Mouse (Mus musculus): Measurements from ENCODE around the gene Aes. TPM values are rescaled to one million over a fixed set of nuclear protein-coding genes. Genes with fewer than 3 reads are reported as not detected.
A peak's percentile ranks its signal among the peaks of the same experiment; 100 is the strongest.

Gene Aes
- polyA plus RNA-seq, 1 experiment from 2014 or later, result 301 TPM

GRCm38 (mm10) chr10:81591846-81592245 lies 32.6 kb downstream of the Aes start:
- no peaks in the 10 kb centered on the region for H3K79me2 ChIP-seq (ENCODE audit: inconsistent target)
- H3K4me3 ChIP-seq (ENCODE audit: inconsistent target), result no peak overlapping the region
- 82% methylated on average over 9 of the region's 9 CpGs for WGBS (ENCODE audit: missing documents)
- H3K36me3 ChIP-seq (ENCODE audit: inconsistent target), result no peaks in the 10 kb centered on the region
- no peak overlapping the region for H3K27ac ChIP-seq

- Histone ChIP-seq H3K27ac (no peak overlapping the region), H3K4me3 (ENCODE audit: inconsistent target) (no peak overlapping the region), H3K79me2 (ENCODE audit: inconsistent target) (no peaks in the 10 kb centered on the region), H3K36me3 (ENCODE audit: inconsistent target) (no peaks in the 10 kb centered on the region)
- WGBS (ENCODE audit: missing documents), result 80% methylated on average over 7 of the region's 7 CpGs
These were observed 33.3 kb downstream of the Aes start for GRCm38 (mm10) chr10:81592631-81593030.

DNA sequence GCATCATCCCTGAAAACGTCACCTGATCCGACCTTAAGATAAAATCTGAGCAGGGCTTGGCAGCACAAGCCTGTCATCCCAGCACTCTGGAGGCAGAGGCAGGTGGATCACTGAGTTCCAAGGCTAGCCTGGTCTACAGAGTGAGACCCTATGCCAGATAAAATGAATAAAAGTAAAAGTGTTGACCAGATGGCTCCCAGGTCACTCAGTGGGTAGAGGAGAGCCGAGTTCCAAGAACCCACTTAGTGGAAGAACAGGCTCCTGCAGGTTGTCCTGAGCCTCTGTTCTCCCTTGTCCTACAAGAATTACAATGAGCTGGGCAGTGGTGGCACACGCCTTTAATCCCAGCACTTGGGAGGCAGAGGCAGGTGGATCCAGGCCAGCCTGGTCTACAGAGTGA lies 33.9 kb downstream of the Aes start:
- 91% methylated on average over 4 of the region's 4 CpGs for WGBS (ENCODE audit: missing documents)
- H3K79me2 ChIP-seq (ENCODE audit: inconsistent target), result no peaks in the 10 kb centered on the region
- H3K36me3 ChIP-seq (ENCODE audit: inconsistent target), result no peaks in the 10 kb centered on the region
- no peak overlapping the region for H3K27ac ChIP-seq
- no peak overlapping the region for H3K4me3 ChIP-seq (ENCODE audit: inconsistent target)

DNA sequence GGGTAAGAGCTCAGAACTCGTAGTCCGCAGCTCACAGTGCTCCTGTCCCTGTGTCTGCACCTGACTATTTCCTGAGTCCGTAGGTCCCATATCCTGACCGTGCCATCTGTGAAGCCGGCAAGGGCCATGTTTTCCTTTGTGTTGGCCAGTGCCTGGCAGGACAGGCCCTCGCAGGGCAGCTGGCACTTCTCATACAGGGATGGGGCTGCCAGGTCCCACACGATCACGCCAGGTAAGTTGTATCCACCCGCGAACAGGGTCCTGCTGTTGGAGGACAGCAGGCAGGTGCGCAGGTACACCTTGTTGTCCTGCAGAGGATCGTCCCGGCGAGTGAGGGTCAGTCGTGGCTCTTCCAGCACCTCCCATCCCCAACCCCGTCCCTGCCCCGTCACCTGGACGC lies 34.6 kb downstream of the Aes start:
- 94% methylated on average over 18 of the region's 18 CpGs for WGBS (ENCODE audit: missing documents)
- H3K27ac ChIP-seq, result no peak overlapping the region
- H3K79me2 ChIP-seq (ENCODE audit: inconsistent target), result no peaks in the 10 kb centered on the region
- H3K4me3 ChIP-seq (ENCODE audit: inconsistent target), result no peak overlapping the region
- H3K36me3 ChIP-seq (ENCODE audit: inconsistent target), result no peaks in the 10 kb centered on the region

DNA sequence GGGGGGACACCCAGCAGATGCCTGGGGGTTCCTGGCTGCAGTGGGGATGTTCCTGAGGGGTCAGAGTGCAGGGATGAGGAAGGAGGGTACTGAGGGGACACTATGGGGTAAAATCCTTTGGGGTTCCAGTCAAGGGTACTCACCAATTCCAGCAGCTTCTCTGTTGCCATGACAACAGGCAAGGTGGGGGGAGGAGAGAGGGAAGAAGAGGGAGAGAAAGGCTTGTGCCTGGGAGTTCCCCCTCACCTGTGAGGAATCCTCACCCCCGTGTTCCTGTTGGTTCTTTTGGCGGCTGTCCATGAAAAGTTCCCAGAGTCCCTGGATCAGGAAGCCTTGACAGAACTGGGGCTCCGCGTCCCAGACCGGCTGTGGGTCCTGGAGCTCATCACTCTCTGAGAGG lies 36.3 kb downstream of the Aes start:
- Histone ChIP-seq H3K79me2 (ENCODE audit: inconsistent target) (no peaks in the 10 kb centered on the region), H3K27ac (no peak overlapping the region), H3K4me3 (ENCODE audit: inconsistent target) (no peak overlapping the region), H3K36me3 (ENCODE audit: inconsistent target) (no peaks in the 10 kb centered on the region)
- 77% methylated on average over 5 of the region's 5 CpGs for WGBS (ENCODE audit: missing documents)

- no peaks in the 10 kb centered on the region for H3K36me3 ChIP-seq (ENCODE audit: inconsistent target)
- peak overlapping the region; percentile 25; the same call in 1 of the 2 replicates for H3K4me3 ChIP-seq (ENCODE audit: inconsistent target)
- no peaks in the 10 kb centered on the region for H3K79me2 ChIP-seq (ENCODE audit: inconsistent target)
- H3K27ac ChIP-seq, result no peak overlapping the region
- WGBS (ENCODE audit: missing documents), result 44% methylated on average over 10 of the region's 10 CpGs
These were observed 37.3 kb downstream of the Aes start for GRCm38 (mm10) chr10:81596611-81597010.

DNA sequence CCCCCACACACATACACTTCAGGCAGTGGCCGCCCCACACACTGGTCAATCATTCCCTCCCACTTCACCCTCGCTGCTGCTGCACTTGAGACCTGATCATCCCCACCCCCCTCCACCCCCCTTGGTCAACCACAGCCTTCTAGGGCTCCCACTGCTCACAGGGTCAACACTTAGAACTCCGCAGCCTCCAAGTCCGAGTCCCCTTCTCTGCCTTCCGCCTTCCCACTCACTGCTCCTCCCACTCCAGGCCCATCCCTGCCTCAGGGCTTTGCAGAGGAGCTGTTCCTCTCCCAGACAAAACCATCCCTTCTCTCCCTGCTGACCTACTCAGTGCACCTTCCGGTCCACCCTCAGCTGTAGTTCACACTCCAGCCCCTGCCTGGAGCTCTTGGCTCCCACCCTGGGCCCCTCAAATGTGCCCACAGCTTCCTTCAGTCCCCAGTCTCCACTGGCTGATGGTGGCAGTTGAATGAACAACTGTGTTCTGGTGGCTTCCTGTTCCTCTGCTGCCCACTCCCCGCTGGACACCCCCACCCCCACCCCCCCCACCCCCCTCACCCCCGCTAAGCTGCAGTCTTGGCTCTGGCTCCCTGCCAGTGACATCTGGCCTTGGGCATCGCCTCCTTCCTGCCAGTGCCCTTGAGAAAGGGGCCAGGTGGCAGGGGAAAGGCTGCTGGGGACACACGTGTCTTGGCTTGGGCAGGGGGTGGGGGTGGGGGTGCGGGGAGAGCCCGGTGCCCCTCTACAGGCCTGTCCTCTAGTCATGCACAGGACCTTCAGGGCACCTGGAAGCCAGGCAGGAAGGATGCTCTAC lies 38.1 kb downstream of the Aes start:
- no peaks in the 10 kb centered on the region for H3K79me2 ChIP-seq (ENCODE audit: inconsistent target)
- peak overlapping the region; percentile 25; the same call in 1 of the 2 replicates for H3K4me3 ChIP-seq (ENCODE audit: inconsistent target)
- WGBS (ENCODE audit: missing documents), result 13% methylated on average over 12 of the region's 12 CpGs
- no peak overlapping the region for H3K27ac ChIP-seq
- H3K36me3 ChIP-seq (ENCODE audit: inconsistent target), result no peaks in the 10 kb centered on the region

GRCm38 (mm10) chr10:81598342-81598741 lies 39.1 kb downstream of the Aes start:
- WGBS (ENCODE audit: missing documents), result 62% methylated on average over 3 of the region's 3 CpGs
- Histone ChIP-seq H3K4me3 (ENCODE audit: inconsistent target) (no peak overlapping the region), H3K27ac (no peak overlapping the region), H3K36me3 (ENCODE audit: inconsistent target) (no peaks in the 10 kb centered on the region), H3K79me2 (ENCODE audit: inconsistent target) (no peaks in the 10 kb centered on the region)

- 66% methylated on average over 6 of the region's 6 CpGs for WGBS (ENCODE audit: missing documents)
- Histone ChIP-seq H3K27ac (no peak overlapping the region), H3K79me2 (ENCODE audit: inconsistent target) (no peaks in the 10 kb centered on the region), H3K4me3 (ENCODE audit: inconsistent target) (no peak overlapping the region), H3K36me3 (ENCODE audit: inconsistent target) (no peaks in the 10 kb centered on the region)
These were observed 39.6 kb downstream of the Aes start for GRCm38 (mm10) chr10:81598871-81599270.

DNA sequence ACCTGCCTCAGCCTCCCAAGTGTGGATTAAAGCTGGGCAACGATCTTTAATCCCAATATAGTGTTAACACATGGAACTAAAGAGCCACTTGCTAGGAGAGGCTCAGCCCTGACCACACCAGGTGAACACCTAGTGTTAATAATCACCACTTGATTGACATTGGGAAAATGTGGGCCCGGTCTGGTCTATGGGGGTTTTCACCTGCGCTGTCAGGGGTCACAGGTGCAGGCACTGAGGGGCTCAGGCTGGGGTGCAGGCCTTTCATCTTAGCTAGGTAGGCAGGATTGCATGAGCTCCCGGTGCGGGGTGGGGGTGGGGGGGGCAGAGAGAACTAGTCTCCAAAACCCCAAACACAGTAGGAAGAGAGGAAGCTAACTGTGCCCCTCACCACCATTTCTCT lies 40.3 kb downstream of the Aes start:
- WGBS (ENCODE audit: missing documents), result 62% methylated on average over 5 of the region's 5 CpGs
- Histone ChIP-seq H3K27ac (no peak overlapping the region), H3K4me3 (ENCODE audit: inconsistent target) (no peak overlapping the region), H3K36me3 (ENCODE audit: inconsistent target) (no peaks in the 10 kb centered on the region), H3K79me2 (ENCODE audit: inconsistent target) (no peaks in the 10 kb centered on the region)

DNA sequence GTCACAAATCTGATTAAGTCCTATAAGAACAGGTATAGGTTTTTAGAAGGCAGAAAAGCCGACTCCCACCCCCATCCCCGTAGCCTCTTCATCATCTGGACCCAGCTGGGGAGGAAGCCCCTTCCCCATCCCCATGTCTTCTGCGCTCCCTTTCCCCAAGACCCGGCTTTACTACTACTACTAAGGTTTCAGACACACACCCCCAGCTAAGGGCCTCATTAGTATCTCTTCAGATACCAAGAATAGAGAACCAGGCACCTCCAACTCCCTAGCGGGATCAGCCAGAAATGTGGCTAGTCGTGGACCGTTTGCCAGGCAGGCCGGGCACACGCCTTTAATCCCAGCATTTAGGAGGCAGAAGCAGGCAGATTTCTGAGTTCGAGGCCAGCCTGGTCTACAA lies 40.8 kb downstream of the Aes start:
- Histone ChIP-seq H3K79me2 (ENCODE audit: inconsistent target) (no peaks in the 10 kb centered on the region), H3K4me3 (ENCODE audit: inconsistent target) (no peak overlapping the region), H3K36me3 (ENCODE audit: inconsistent target) (no peaks in the 10 kb centered on the region), H3K27ac (no peak overlapping the region)
- WGBS (ENCODE audit: missing documents), result 69% methylated on average over 10 of the region's 10 CpGs

DNA sequence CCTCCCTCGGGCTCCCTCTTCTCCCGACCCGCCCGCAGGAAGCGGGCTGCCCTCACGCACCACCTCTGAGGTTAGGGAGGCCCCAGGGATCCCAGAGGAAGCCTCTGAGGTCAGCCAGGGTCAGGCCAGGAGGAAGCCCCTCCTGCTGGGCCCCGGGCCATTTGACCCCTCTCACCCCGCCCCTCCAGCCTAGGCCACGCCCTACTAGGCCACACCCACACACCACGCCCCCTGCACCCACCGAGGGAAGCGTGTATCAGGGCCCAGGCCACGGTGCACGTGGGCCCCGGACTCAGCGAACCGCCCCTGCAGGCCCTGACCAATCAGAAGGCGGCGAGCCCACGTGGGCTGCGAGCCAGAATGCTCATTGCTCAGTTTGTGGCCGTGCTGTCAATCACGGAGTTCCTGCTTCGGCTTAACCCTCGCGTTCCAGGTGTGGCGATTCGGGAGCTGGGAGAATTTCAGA lies 41.5 kb downstream of the Aes start, which contains the start of gene Tle6:
TSS of gene Tle6 (minus strand) at position 336 of the 466 bp plus-strand sequence.
- WGBS (ENCODE audit: missing documents), result 4% methylated on average over 21 of the region's 28 CpGs
- Histone ChIP-seq H3K27ac (no peak within 1 kb of the TSS), H3K4me3 (ENCODE audit: inconsistent target) (peak within 1 kb of the TSS; percentile 12; the same call in 1 of the 2 replicates), H3K79me2 (ENCODE audit: inconsistent target) (no peaks in the 10 kb centered on the region), H3K36me3 (ENCODE audit: inconsistent target) (no peaks in the 10 kb centered on the region)

GRCm38 (mm10) chr10:81601396-81601905 lies 42.2 kb downstream of the Aes start:
- Histone ChIP-seq H3K36me3 (ENCODE audit: inconsistent target) (no peaks in the 10 kb centered on the region), H3K27ac (no peak overlapping the region), H3K79me2 (ENCODE audit: inconsistent target) (no peaks in the 10 kb centered on the region), H3K4me3 (ENCODE audit: inconsistent target) (peak overlapping the region; percentile 12; the same call in 1 of the 2 replicates)
- 58% methylated on average over 7 of the region's 7 CpGs for WGBS (ENCODE audit: missing documents)

DNA sequence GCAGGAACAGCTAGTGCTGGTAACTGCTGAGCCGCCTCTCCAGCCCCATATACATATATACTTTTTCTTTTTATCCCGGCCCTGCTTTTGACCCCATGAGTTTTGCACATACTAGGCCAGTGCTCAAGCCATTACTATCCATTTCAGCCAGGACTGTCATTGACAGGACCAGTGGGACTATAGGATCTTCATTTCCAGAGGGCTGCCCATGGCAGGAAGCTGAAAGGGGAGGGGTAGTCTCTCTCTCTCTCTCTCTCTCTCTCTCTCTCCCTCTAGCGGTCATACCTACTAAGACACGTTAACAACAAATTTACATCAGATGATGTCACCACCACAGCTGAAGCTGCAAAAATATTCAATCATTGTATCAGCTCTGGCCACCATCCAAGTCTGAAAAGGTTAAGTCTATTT lies 43.5 kb downstream of the Aes start:
- H3K4me3 ChIP-seq (ENCODE audit: inconsistent target), result no peak overlapping the region
- 32% methylated on average over 3 of the region's 4 CpGs for WGBS (ENCODE audit: missing documents)
- H3K36me3 ChIP-seq (ENCODE audit: inconsistent target), result no peaks in the 10 kb centered on the region
- H3K79me2 ChIP-seq (ENCODE audit: inconsistent target), result no peaks in the 10 kb centered on the region
- no peak overlapping the region for H3K27ac ChIP-seq
